Mouse (Mus musculus): ENCODE results near the gene Pald1. TPM values are rescaled to one million over a fixed set of nuclear protein-coding genes. Genes with fewer than 3 reads are reported as not detected.

Gene Pald1
- polyA plus RNA-seq, 1 experiment from 2014 or later, result 5.7 TPM

GRCm38 (mm10) chr10:61412910-61413625 is 29.7 kb upstream of the Pald1 start:
- no peak overlapping the region for H3K4me2 ChIP-seq (replicated peaks; ENCODE audit: low read depth)
- no peak for DNase-seq (ENCODE audit: low spot score)
- no peak for TF ChIP-seq CTCF (IDR thresholded peaks at IDR 0.05; ENCODE audit: low read depth)
- no peak for TF ChIP-seq EP300 (optimal IDR thresholded peaks at IDR 0.05)
- no peak overlapping the region for H3K27ac ChIP-seq (replicated peaks)
- H3K9ac ChIP-seq (ENCODE audit: low read length), result no peak overlapping the region
- no peak overlapping the region for H3K4me3 ChIP-seq (ENCODE audit: low read depth, low read length)
- no peaks in the 10 kb centered on the region for H3K36me3 ChIP-seq (ENCODE audit: control insufficient read depth, insufficient read depth, low read length)
- 0 out of 2 replicates have a peak, but pooled peaks cover under 1% of the 10 kb centered on the region for H3K4me1 ChIP-seq (replicated peaks; ENCODE audit: control insufficient read depth, insufficient read depth)
- no peak for ATAC-seq (ENCODE audit: low FRiP score, low TSS enrichment)
- H3K27me3 ChIP-seq (ENCODE audit: control insufficient read depth, insufficient read depth, low read length), result no peaks in the 10 kb centered on the region
- H3K9me3 ChIP-seq (ENCODE audit: control insufficient read depth, low read length), result no peaks in the 10 kb centered on the region
- 27% methylated on average over 21 of the region's 21 CpGs for WGBS

- Histone ChIP-seq H3K36me3 (ENCODE audit: control insufficient read depth, insufficient read depth, low read length) (no peaks in the 10 kb centered on the region), H3K27me3 (ENCODE audit: control insufficient read depth, insufficient read depth, low read length) (no peaks in the 10 kb centered on the region), H3K4me2 (replicated peaks; ENCODE audit: low read depth) (no peak overlapping the region), H3K4me3 (ENCODE audit: low read depth, low read length) (no peak overlapping the region), H3K9ac (ENCODE audit: low read length) (no peak overlapping the region), H3K9me3 (ENCODE audit: control insufficient read depth, low read length) (no peaks in the 10 kb centered on the region), H3K27ac (replicated peaks) (no peak overlapping the region), H3K4me1 (replicated peaks; ENCODE audit: control insufficient read depth, insufficient read depth) (no peaks in the 10 kb centered on the region)
- WGBS, result 32% methylated on average over 9 of the region's 9 CpGs
- DNase-seq (ENCODE audit: low spot score) (no peak), ATAC-seq (ENCODE audit: low FRiP score, low TSS enrichment) (no peak)
- TF ChIP-seq CTCF (IDR thresholded peaks at IDR 0.05; ENCODE audit: low read depth) (no peak), EP300 (optimal IDR thresholded peaks at IDR 0.05) (no peak)
These were observed 26.9 kb upstream of the Pald1 start for GRCm38 (mm10) chr10:61410193-61410592.

DNA sequence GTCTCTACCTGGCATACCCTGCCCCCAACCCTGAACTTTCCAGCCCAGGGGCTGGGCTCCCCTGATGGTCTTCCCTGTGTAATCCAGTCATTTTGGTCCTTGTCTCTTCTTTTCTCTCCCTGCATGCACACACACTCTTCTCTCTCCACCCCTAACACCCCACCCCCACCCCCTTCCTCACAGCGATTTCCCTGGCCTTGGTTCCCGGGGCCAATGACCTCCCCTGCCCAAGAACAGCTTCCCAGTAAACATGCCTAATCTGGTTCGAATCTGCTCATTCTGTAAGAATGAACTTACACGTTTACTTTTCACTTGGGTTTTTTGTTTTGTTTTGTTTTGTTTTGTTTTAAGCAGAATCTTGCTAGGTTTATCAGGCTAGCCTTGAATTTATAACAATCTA is 26.4 kb upstream of the Pald1 start:
- no peak overlapping the region for H3K4me2 ChIP-seq (replicated peaks; ENCODE audit: low read depth)
- H3K27me3 ChIP-seq (ENCODE audit: control insufficient read depth, insufficient read depth, low read length), result no peaks in the 10 kb centered on the region
- ATAC-seq (ENCODE audit: low FRiP score, low TSS enrichment) (no peak), DNase-seq (ENCODE audit: low spot score) (no peak)
- TF ChIP-seq CTCF (IDR thresholded peaks at IDR 0.05; ENCODE audit: low read depth) (no peak), EP300 (optimal IDR thresholded peaks at IDR 0.05) (no peak)
- no peaks in the 10 kb centered on the region for H3K36me3 ChIP-seq (ENCODE audit: control insufficient read depth, insufficient read depth, low read length)
- H3K9me3 ChIP-seq (ENCODE audit: control insufficient read depth, low read length), result no peaks in the 10 kb centered on the region
- H3K27ac ChIP-seq (replicated peaks), result no peak overlapping the region
- no peak overlapping the region for H3K4me3 ChIP-seq (ENCODE audit: low read depth, low read length)
- no peaks in the 10 kb centered on the region for H3K4me1 ChIP-seq (replicated peaks; ENCODE audit: control insufficient read depth, insufficient read depth)
- 10% methylated on average over 4 of the region's 4 CpGs for WGBS
- H3K9ac ChIP-seq (ENCODE audit: low read length), result no peak overlapping the region

DNA sequence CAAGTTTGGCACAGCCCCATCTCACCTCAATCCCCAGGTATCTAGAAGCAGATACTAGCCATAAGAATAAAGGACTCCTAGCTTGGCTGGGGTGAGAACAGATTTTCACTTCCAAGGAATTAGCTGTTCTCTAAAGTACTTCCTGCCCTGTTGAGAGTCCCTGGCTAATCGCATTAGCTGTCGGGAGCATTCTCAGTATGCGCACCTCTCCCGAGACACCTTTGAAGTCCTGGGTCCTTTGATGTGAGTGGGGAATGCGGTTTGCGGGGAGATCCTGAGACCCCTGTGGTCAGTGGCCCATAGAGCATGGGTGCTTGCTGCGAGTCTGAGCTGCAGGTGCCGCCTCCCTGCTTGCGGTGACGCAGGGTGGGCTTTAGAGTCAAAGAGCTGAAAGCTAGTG is 22.6 kb upstream of the Pald1 start:
- no peak overlapping the region for H3K27ac ChIP-seq (replicated peaks)
- no peaks in the 10 kb centered on the region for H3K36me3 ChIP-seq (ENCODE audit: control insufficient read depth, insufficient read depth, low read length)
- H3K4me2 ChIP-seq (replicated peaks; ENCODE audit: low read depth), result no peak overlapping the region
- H3K4me1 ChIP-seq (replicated peaks; ENCODE audit: control insufficient read depth, insufficient read depth), result no peaks in the 10 kb centered on the region
- DNase-seq (ENCODE audit: low spot score) (no peak), ATAC-seq (ENCODE audit: low FRiP score, low TSS enrichment) (no peak)
- H3K9ac ChIP-seq (ENCODE audit: low read length), result no peak overlapping the region
- no peak for TF ChIP-seq EP300 (optimal IDR thresholded peaks at IDR 0.05)
- TF ChIP-seq CTCF (IDR thresholded peaks at IDR 0.05; ENCODE audit: low read depth), result no peak
- H3K4me3 ChIP-seq (ENCODE audit: low read depth, low read length), result no peak overlapping the region
- 13% methylated on average over 10 of the region's 10 CpGs for WGBS
- H3K9me3 ChIP-seq (ENCODE audit: control insufficient read depth, low read length), result no peaks in the 10 kb centered on the region
- no peaks in the 10 kb centered on the region for H3K27me3 ChIP-seq (ENCODE audit: control insufficient read depth, insufficient read depth, low read length)

- Histone ChIP-seq H3K4me3 (ENCODE audit: low read depth, low read length) (no peak overlapping the region), H3K9me3 (ENCODE audit: control insufficient read depth, low read length) (no peaks in the 10 kb centered on the region), H3K9ac (ENCODE audit: low read length) (no peak overlapping the region), H3K4me1 (replicated peaks; ENCODE audit: control insufficient read depth, insufficient read depth) (no peaks in the 10 kb centered on the region), H3K27me3 (ENCODE audit: control insufficient read depth, insufficient read depth, low read length) (no peaks in the 10 kb centered on the region), H3K27ac (replicated peaks) (no peak overlapping the region), H3K36me3 (ENCODE audit: control insufficient read depth, insufficient read depth, low read length) (no peaks in the 10 kb centered on the region), H3K4me2 (replicated peaks; ENCODE audit: low read depth) (no peak overlapping the region)
- WGBS, result 76% methylated on average over 2 of the region's 2 CpGs
- no peak for ATAC-seq (ENCODE audit: low FRiP score, low TSS enrichment)
- no peak for DNase-seq (ENCODE audit: low spot score)
- TF ChIP-seq CTCF (IDR thresholded peaks at IDR 0.05; ENCODE audit: low read depth), result no peak
- no peak for TF ChIP-seq EP300 (optimal IDR thresholded peaks at IDR 0.05)
These were observed 19.6 kb upstream of the Pald1 start for GRCm38 (mm10) chr10:61402911-61403310.

- Histone ChIP-seq H3K36me3 (ENCODE audit: control insufficient read depth, insufficient read depth, low read length) (no peaks in the 10 kb centered on the region), H3K27ac (replicated peaks) (no peak overlapping the region), H3K9me3 (ENCODE audit: control insufficient read depth, low read length) (no peaks in the 10 kb centered on the region), H3K4me2 (replicated peaks; ENCODE audit: low read depth) (no peak overlapping the region), H3K4me1 (replicated peaks; ENCODE audit: control insufficient read depth, insufficient read depth) (no peaks in the 10 kb centered on the region), H3K9ac (ENCODE audit: low read length) (no peak overlapping the region), H3K4me3 (ENCODE audit: low read depth, low read length) (no peak overlapping the region), H3K27me3 (ENCODE audit: control insufficient read depth, insufficient read depth, low read length) (no peaks in the 10 kb centered on the region)
- ATAC-seq (ENCODE audit: low FRiP score, low TSS enrichment), result no peak
- 74% methylated on average over 5 of the region's 5 CpGs for WGBS
- no peak for DNase-seq (ENCODE audit: low spot score)
- peak; percentile 57 for TF ChIP-seq CTCF (IDR thresholded peaks at IDR 0.05; ENCODE audit: low read depth)
- no peak for TF ChIP-seq EP300 (optimal IDR thresholded peaks at IDR 0.05)
These were observed 19.1 kb upstream of the Pald1 start for GRCm38 (mm10) chr10:61402480-61402879.

All from stomach, postnatal 0 days (tissue).